Comparison of ENCODE assay signal across 8 mouse cellular contexts in the genomic region with DNA sequence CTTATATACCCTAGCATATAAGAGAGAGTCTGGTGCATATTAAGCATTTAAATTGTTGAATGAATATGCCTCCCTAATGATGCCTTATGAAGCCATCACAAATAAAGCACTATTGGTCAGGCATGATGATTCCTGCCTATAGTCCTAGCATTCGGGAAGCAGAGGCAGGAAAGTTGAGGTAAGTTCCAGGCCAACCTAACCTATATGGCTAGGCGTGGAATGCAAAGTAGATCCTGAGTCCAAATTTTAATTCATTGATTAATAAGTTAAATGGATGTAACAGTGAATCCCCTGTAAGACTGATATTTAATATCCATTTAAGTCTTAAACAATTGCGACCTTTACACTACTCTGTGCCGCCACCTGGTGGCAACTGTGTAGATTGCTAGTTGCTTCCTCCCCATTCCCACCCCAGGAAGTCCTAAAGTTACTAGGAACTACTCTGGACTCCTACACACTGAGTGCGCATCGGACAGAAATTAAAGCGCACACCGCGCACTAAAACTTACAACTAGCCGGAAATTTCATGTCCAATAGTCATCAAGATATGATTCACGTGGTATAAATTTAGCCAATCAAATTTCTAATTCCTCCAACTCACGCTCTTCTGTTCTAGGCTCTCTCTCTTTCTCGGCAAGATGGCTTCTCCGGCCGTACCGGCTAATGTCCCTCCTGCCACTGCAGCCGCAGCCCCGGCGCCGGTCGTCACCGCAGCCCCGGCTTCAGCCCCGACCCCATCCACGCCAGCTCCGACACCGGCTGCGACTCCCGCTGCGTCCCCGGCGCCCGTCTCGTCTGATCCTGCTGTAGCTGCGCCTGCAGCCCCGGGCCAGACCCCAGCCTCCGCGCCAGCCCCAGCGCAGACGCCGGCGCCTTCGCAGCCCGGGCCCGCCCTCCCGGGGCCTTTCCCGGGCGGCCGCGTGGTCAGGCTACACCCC. TPM values are rescaled to one million over a fixed set of nuclear protein-coding genes. Genes with fewer than 3 reads are reported as not detected.
DNase-seq lines count a peak whose midpoint lies in the region; ATAC-seq and TF ChIP-seq lines count a peak whose summit lies in the region.

Eif3f (plus strand) TSS at position 624 of the 938 bp plus-strand sequence.

- H3K9ac ChIP-seq in heart, embryonic 11.5 days (ENCODE audit: low read depth, low read length), result peak within 1 kb of the TSS; percentile 94
- peak within 1 kb of the TSS; percentile 96 for H3K9ac ChIP-seq in kidney, embryonic 16.5 days (replicated peaks; ENCODE audit: low read length)
- peak within 1 kb of the TSS; percentile 96 for H3K9ac ChIP-seq in liver, adult 2 months (ENCODE audit: low read depth, low read length)

- H3K9me3 ChIP-seq in erythroblast, embryonic 14.5 days (ENCODE audit: control insufficient read depth, low read length), result no peaks in the 10 kb centered on the region
- H3K9me3 ChIP-seq in heart, embryonic 11.5 days (replicated peaks; ENCODE audit: control insufficient read depth, low read length), result no peaks in the 10 kb centered on the region
- H3K9me3 ChIP-seq in kidney, embryonic 16.5 days (ENCODE audit: low read length), result no peaks in the 10 kb centered on the region

- peak; percentile 51; the same call in 1 of the 2 replicates for TF ChIP-seq POLR2A in brain, embryonic 14.5 days (IDR thresholded peaks at IDR 0.05; ENCODE audit: borderline replicate concordance, extremely low read depth, insufficient read depth, insufficient read length, poor library complexity, severe bottlenecking)
- TF ChIP-seq POLR2A in liver, adult 2 months (IDR thresholded peaks at IDR 0.05; ENCODE audit: extremely low read depth, insufficient read depth, low read length), result peak; percentile 67
- TF ChIP-seq POLR2A in myocyte (IDR thresholded peaks at IDR 0.05; ENCODE audit: insufficient read length, low read depth), result peak; percentile 79

- peak within 1 kb of the TSS; percentile 64 for H3K27ac ChIP-seq in heart, embryonic 11.5 days (ENCODE audit: low read depth, low read length)
- peak within 1 kb of the TSS; percentile 74 for H3K27ac ChIP-seq in kidney, embryonic 16.5 days (ENCODE audit: low read length)
- peak within 1 kb of the TSS; percentile 58; the same call in 1 of the 2 replicates for H3K27ac ChIP-seq in liver, adult 2 months (replicated peaks; ENCODE audit: insufficient read depth, low read depth, low read length)

- H3K36me3 ChIP-seq in C2C12 (ENCODE audit: control insufficient read depth, insufficient read depth) (peaks cover 28% of the 10 kb centered on the region), myocyte (ENCODE audit: control insufficient read depth, insufficient read depth) (peaks cover 8% of the 10 kb centered on the region)
- H3K36me3 ChIP-seq in erythroblast, embryonic 14.5 days (ENCODE audit: control insufficient read depth), result peaks cover 37% of the 10 kb centered on the region
- peaks cover 18% of the 10 kb centered on the region for H3K36me3 ChIP-seq in heart, embryonic 11.5 days (ENCODE audit: control insufficient read depth, insufficient read depth, low read length)
- peaks cover 21% of the 10 kb centered on the region for H3K36me3 ChIP-seq in kidney, embryonic 16.5 days (ENCODE audit: insufficient read depth, low read length)
- H3K36me3 ChIP-seq in liver, adult 2 months (ENCODE audit: control insufficient read depth, insufficient read depth, low read length), result peaks cover 13% of the 10 kb centered on the region
- peaks cover 14% of the 10 kb centered on the region for H3K36me3 ChIP-seq in splenic B cell, adult 2 months (ENCODE audit: control insufficient read depth, insufficient read depth, low read length, poor library complexity, severe bottlenecking)

- peak; percentile 56 for TF ChIP-seq CTCF in C2C12 (IDR thresholded peaks at IDR 0.05; ENCODE audit: control insufficient read depth, insufficient read depth, insufficient read length)
- peak; percentile 84; the same call in 1 of the 2 replicates for TF ChIP-seq CTCF in brain, embryonic 14.5 days (IDR thresholded peaks at IDR 0.05; ENCODE audit: borderline replicate concordance, extremely low read depth, insufficient read depth, insufficient read length)
- peak; percentile 70 for TF ChIP-seq CTCF in liver, adult 2 months (IDR thresholded peaks at IDR 0.05; ENCODE audit: low read depth, low read length)

- WGBS in heart, embryonic 11.5 days (ENCODE audit: insufficient replicate concordance), result 2% methylated on average over 50 of the region's 50 CpGs
- 2% methylated on average over 47 of the region's 50 CpGs for WGBS in kidney, embryonic 16.5 days
- 2% methylated on average over 50 of the region's 50 CpGs for WGBS in liver, adult 2 months

- H3ac ChIP-seq in C2C12 (ENCODE audit: control insufficient read depth, insufficient read length, low read depth), result peak within 1 kb of the TSS; percentile 99
- peak within 1 kb of the TSS; percentile 69 for H3ac ChIP-seq in myocyte (ENCODE audit: control insufficient read depth, insufficient read length)

- peaks cover 31% of the 10 kb centered on the region for H3K79me3 ChIP-seq in C2C12 (ENCODE audit: low read depth)

- peak; percentile 100 for DNase-seq in brain, embryonic 14.5 days (ENCODE audit: low read depth)
- peak; percentile 99 for DNase-seq in liver, adult 2 months (ENCODE audit: extremely low read depth, low read depth, low spot score)
- DNase-seq in splenic B cell, adult 2 months (ENCODE audit: low read depth, low spot score), result peak; percentile 99

- peak; percentile 96 for ATAC-seq in heart, embryonic 11.5 days (replicated peaks; ENCODE audit: insufficient number of reproducible peaks, low FRiP score, low TSS enrichment)
- peak; percentile 97 for ATAC-seq in kidney, embryonic 16.5 days (ENCODE audit: low FRiP score, low TSS enrichment)

- peaks cover 24% of the 10 kb centered on the region for H3K4me1 ChIP-seq in erythroblast, embryonic 14.5 days (ENCODE audit: control insufficient read depth)
- peaks cover 8% of the 10 kb centered on the region for H3K4me1 ChIP-seq in heart, embryonic 11.5 days (ENCODE audit: control insufficient read depth, insufficient read depth, low read length)
- H3K4me1 ChIP-seq in kidney, embryonic 16.5 days (ENCODE audit: insufficient read depth, low read length), result peaks cover 15% of the 10 kb centered on the region
- H3K4me1 ChIP-seq in liver, adult 2 months (ENCODE audit: control insufficient read depth, insufficient read depth, low read length), result peaks cover 10% of the 10 kb centered on the region

- peak within 1 kb of the TSS; percentile 92 for H3K4me2 ChIP-seq in heart, embryonic 11.5 days
- peak within 1 kb of the TSS; percentile 82 for H3K4me2 ChIP-seq in kidney, embryonic 16.5 days (replicated peaks; ENCODE audit: low read depth, low read length)
- peak within 1 kb of the TSS; percentile 74 for H3K4me2 ChIP-seq in myocyte (ENCODE audit: low read depth)

- peaks cover 40% of the 10 kb centered on the region for H3K79me2 ChIP-seq in C2C12 (ENCODE audit: control insufficient read depth, insufficient read depth)
- peaks cover 8% of the 10 kb centered on the region; the same call in 1 of the 2 replicates for H3K79me2 ChIP-seq in liver, adult 2 months (ENCODE audit: control insufficient read depth, insufficient read depth, low read length)
- H3K79me2 ChIP-seq in myocyte (ENCODE audit: control insufficient read depth, insufficient read depth), result peaks cover 25% of the 10 kb centered on the region

- H3K4me3 ChIP-seq in C2C12 (ENCODE audit: insufficient read depth, poor library complexity, severe bottlenecking), result peak within 1 kb of the TSS; percentile 79
- peak within 1 kb of the TSS; percentile 81 for H3K4me3 ChIP-seq in erythroblast, embryonic 14.5 days (replicated peaks)
- H3K4me3 ChIP-seq in heart, embryonic 11.5 days (ENCODE audit: low read depth, low read length), result peak within 1 kb of the TSS; percentile 80
- H3K4me3 ChIP-seq in kidney, embryonic 16.5 days (ENCODE audit: low read length), result peak within 1 kb of the TSS; percentile 97
- H3K4me3 ChIP-seq in liver, adult 2 months (ENCODE audit: insufficient read depth, low read depth, low read length), result peak within 1 kb of the TSS; percentile 94
- H3K4me3 ChIP-seq in myocyte, result peak within 1 kb of the TSS; percentile 52

- H3K27me3 ChIP-seq in C2C12 (ENCODE audit: control insufficient read depth, insufficient read depth, insufficient read length) (no peaks in the 10 kb centered on the region), myocyte (ENCODE audit: control insufficient read depth, insufficient read depth, insufficient read length) (no peaks in the 10 kb centered on the region)
- peaks cover 5% of the 10 kb centered on the region; the same call in 1 of the 2 replicates for H3K27me3 ChIP-seq in erythroblast, embryonic 14.5 days (ENCODE audit: control insufficient read depth)
- H3K27me3 ChIP-seq in heart, embryonic 11.5 days (ENCODE audit: control insufficient read depth, insufficient read depth, low read length), result no peaks in the 10 kb centered on the region
- H3K27me3 ChIP-seq in kidney, embryonic 16.5 days (ENCODE audit: insufficient read depth, low read length), result no peaks in the 10 kb centered on the region
- H3K27me3 ChIP-seq in liver, adult 2 months (ENCODE audit: control insufficient read depth, insufficient read depth, low read length), result no peaks in the 10 kb centered on the region
- no peaks in the 10 kb centered on the region for H3K27me3 ChIP-seq in splenic B cell, adult 2 months (ENCODE audit: control insufficient read depth, insufficient read depth, low read length, poor library complexity, severe bottlenecking)

TF ChIP-seq in C2C12, 6 proteins besides CTCF, POLR2A, EP300 and RAD21 (continues in another document):
- TF ChIP-seq MYOD1 (IDR thresholded peaks at IDR 0.05; ENCODE audit: control insufficient read depth, insufficient read length, low read depth) (no peak), USF1 (IDR thresholded peaks at IDR 0.05; ENCODE audit: low read depth) (peak; percentile 90), MAX (IDR thresholded peaks at IDR 0.05) (peak; percentile 71), FOSL1 (IDR thresholded peaks at IDR 0.05; ENCODE audit: insufficient read depth, low read length, poor library complexity, severe bottlenecking) (no peak)

TF ChIP-seq in myocyte, 11 proteins besides CTCF, POLR2A, EP300 and RAD21 (continues in another document):
- peak; percentile 89 for TF ChIP-seq USF1 (IDR thresholded peaks at IDR 0.05; ENCODE audit: low read depth)
- peak; percentile 61 for TF ChIP-seq POLR2AphosphoS2 (IDR thresholded peaks at IDR 0.05; ENCODE audit: insufficient read length, low read depth)
- TF ChIP-seq TCF3 (IDR thresholded peaks at IDR 0.05; ENCODE audit: insufficient read length, low read depth), result no peak
- no peak for TF ChIP-seq REST (IDR thresholded peaks at IDR 0.05; ENCODE audit: insufficient read depth, insufficient read length)
- peak; percentile 28 for TF ChIP-seq E2F4 (IDR thresholded peaks at IDR 0.05; ENCODE audit: insufficient read depth)

RNA-seq across cellular contexts. Expression of gene Eif3f, which starts in this region (rescaled TPM):
- 191 TPM for polyA plus RNA-seq in C2C12 (2012; fragmentation: generic; extraction: Trizol)
- 91.2 and 150 TPM in 2 replicates for polyA plus RNA-seq in brain, embryonic 14.5 days (2012; rRNA removed)
- polyA plus RNA-seq in erythroblast, embryonic 14.5 days (2012), result 37.1 and 38.6 TPM in 2 replicates
- 54.7 and 66.0 TPM in 2 replicates for polyA plus RNA-seq in heart, embryonic 11.5 days (2014; fragmentation: Nextera tagmentation; extraction: Ambion mirVana)
- 80.0 and 88.3 TPM in 2 replicates for polyA plus RNA-seq in kidney, embryonic 16.5 days (2015; fragmentation: Nextera tagmentation; extraction: Ambion mirVana)
- total RNA-seq in liver, adult 2 months (2014; rRNA removed), result 20.6 and 31.7 TPM in 2 replicates
- 47.2 and 48.1 TPM in 2 replicates for polyA plus RNA-seq in liver, adult 2 months (2012; rRNA removed)
- polyA plus RNA-seq in myocyte (2012; fragmentation: generic; extraction: Trizol), result 268 TPM

Comparison
In these comparisons a context has a peak if more than half of its experiments do, and no peak if none do; other contexts are left out.
1. Peak in every context shown above with its lines: DNase-seq, ATAC-seq, H3K4me3 ChIP-seq and H3K27ac ChIP-seq.